Mouse (Mus musculus) thymus, adult 2 months (tissue): ENCODE measurements around the gene Sulf2.

Experiments
- CTCF ChIP-seq: fragments of 200-500 bp; IDR thresholded peaks from 2 replicates; pipeline ENCODE4 v1.5.1; 2012; ENCODE audit warnings: mild to moderate bottlenecking, control low read depth, low read length, moderate library complexity, borderline replicate concordance; ENCODE audit not compliant: control insufficient read depth, poor library complexity, insufficient read depth; ENCODE audit errors: extremely low read depth
- POLR2A ChIP-seq: fragments of 200-500 bp; IDR thresholded peaks from 2 replicates; pipeline ENCODE4 v1.6.1; 2012; ENCODE audit warnings: mild to moderate bottlenecking, low read length, control low read depth, moderate library complexity; ENCODE audit not compliant: control insufficient read depth, poor library complexity, insufficient read depth; ENCODE audit errors: extremely low read depth

- TF ChIP-seq POLR2A (no peak), CTCF (no peak)
Observed at GRCm38 (mm10) chr2:166051421-166051820, 104.0 kb downstream of the Sulf2 start.
